Mouse (Mus musculus): ENCODE results near the gene Gfral. TPM values are rescaled to one million over a fixed set of nuclear protein-coding genes. Genes with fewer than 3 reads are reported as not detected.
A peak's percentile ranks its signal among the peaks of the same experiment; 100 is the strongest.

The Gfral gene
- total and polyA plus RNA-seq, 3 experiments = not detected

GRCm38 (mm10) chr9:76230400-76230799 lies 16.9 kb upstream of the Gfral start:
- DNase-seq (ENCODE audit: extremely low read depth) = peak; percentile 19
- in situ Hi-C loops (cut with MboI; ENCODE audit: low pct_ligation_motif_present, low pct_unique_long_range_greater_than_20kb, low sequenced_read_pairs) (loop anchor here (25.0 kb wide), 1 partner anchor 468 kb away; no protein-coding TSS in a partner anchor), dilution Hi-C loops (cut with MboI; ENCODE audit: extremely low pct_ligation_motif_present, extremely low pct_unique_long_range_greater_than_20kb, low sequenced_read_pairs) (no loop called here)
- Histone ChIP-seq H3K9ac (ENCODE audit: insufficient read depth, low read depth) (no peak overlapping the region), H3K9me3 (replicated peaks; ENCODE audit: low read length) (no peaks in the 10 kb centered on the region), H3K4me3 (replicated peaks in 1 of 3; ENCODE audit: low read depth in 2 of 3, low read length in 2 of 3, poor library complexity in 1 of 3) (no peak overlapping the region), H3K4me1 (ENCODE audit: control insufficient read depth in 1 of 2, insufficient read depth in 2 of 2) (peaks cover 0 to 8% of the 10 kb centered on the region in 2 experiments; a peak in 1 of 4 replicates), H3K79me2 (replicated peaks; ENCODE audit: control insufficient read depth, extremely low read depth, insufficient read depth, poor library complexity, severe bottlenecking) (no peaks in the 10 kb centered on the region), H3K4me2 (ENCODE audit: insufficient read depth, low read depth, poor library complexity, severe bottlenecking) (0 out of 2 replicates have a peak overlapping the region, but pooled peaks have one; percentile 3), H3K36me3 (replicated peaks in 1 of 2; ENCODE audit: control insufficient read depth in 1 of 2, insufficient read depth in 1 of 2, low read length in 1 of 2) (no peaks in the 10 kb centered on the region), H3K27ac (ENCODE audit: insufficient read depth, low read depth) (no peak overlapping the region), H3K27me3 (replicated peaks) (no peaks in the 10 kb centered on the region)
- TF ChIP-seq MYC (IDR thresholded peaks at IDR 0.05; ENCODE audit: low read depth, low read length) = peak; percentile 45; the same call in 1 of the 2 replicates
- 0 out of 2 replicates have a peak, but pooled peaks have one; percentile 64 for TF ChIP-seq MAX (IDR thresholded peaks at IDR 0.05; ENCODE audit: low read length)
- no peak for TF ChIP-seq CTCF (conservative IDR thresholded peaks at IDR 0.05 in 1 of 2, IDR thresholded peaks at IDR 0.05 in 1 of 2; ENCODE audit: low read depth in 2 of 2, low read length in 2 of 2)
- no peak for TF ChIP-seq USF1 (IDR thresholded peaks at IDR 0.05; ENCODE audit: low read depth, low read length)
- no peak for TF ChIP-seq ELF1 (IDR thresholded peaks at IDR 0.05; ENCODE audit: low read depth, low read length)
- no peak for TF ChIP-seq POLR2A (IDR thresholded peaks at IDR 0.05; ENCODE audit: low read depth, low read length)

- dilution Hi-C loops (cut with MboI; ENCODE audit: extremely low pct_ligation_motif_present, extremely low pct_unique_long_range_greater_than_20kb, low sequenced_read_pairs) (no loop called here), in situ Hi-C loops (cut with MboI; ENCODE audit: low pct_ligation_motif_present, low pct_unique_long_range_greater_than_20kb, low sequenced_read_pairs) (no loop called here)
- H3K4me2 ChIP-seq (ENCODE audit: insufficient read depth, low read depth, poor library complexity, severe bottlenecking) = no peak overlapping the region
- no peaks in the 10 kb centered on the region for H3K36me3 ChIP-seq (replicated peaks in 1 of 2; ENCODE audit: control insufficient read depth in 1 of 2, insufficient read depth in 1 of 2, low read length in 1 of 2)
- no peak overlapping the region for H3K27ac ChIP-seq (ENCODE audit: insufficient read depth, low read depth)
- no peak overlapping the region for H3K4me3 ChIP-seq (replicated peaks in 1 of 3; ENCODE audit: low read depth in 2 of 3, low read length in 2 of 3, poor library complexity in 1 of 3)
- H3K27me3 ChIP-seq (replicated peaks) = no peaks in the 10 kb centered on the region
- TF ChIP-seq USF2 (conservative IDR thresholded peaks at IDR 0.05; ENCODE audit: low read depth, low read length) = no peak
- TF ChIP-seq TBP (conservative IDR thresholded peaks at IDR 0.05; ENCODE audit: low read depth, low read length) = no peak
- TF ChIP-seq ZMIZ1 (IDR thresholded peaks at IDR 0.05; ENCODE audit: low read depth, low read length) = no peak
- no peak for TF ChIP-seq USF1 (IDR thresholded peaks at IDR 0.05; ENCODE audit: low read depth, low read length)
- no peak for TF ChIP-seq E2F4 (IDR thresholded peaks at IDR 0.05; ENCODE audit: insufficient replicate concordance, low read depth, low read length)
- no peak for TF ChIP-seq JUN (IDR thresholded peaks at IDR 0.05; ENCODE audit: insufficient read depth, low read depth, low read length)
- TF ChIP-seq MEF2A (IDR thresholded peaks at IDR 0.05; ENCODE audit: borderline replicate concordance, low read depth, low read length) = no peak
- no peak for TF ChIP-seq KAT2A (IDR thresholded peaks at IDR 0.05; ENCODE audit: insufficient replicate concordance, low read length)
- no peak for TF ChIP-seq PAX5 (IDR thresholded peaks at IDR 0.05; ENCODE audit: low read length)
- TF ChIP-seq CTCF (conservative IDR thresholded peaks at IDR 0.05 in 1 of 2, IDR thresholded peaks at IDR 0.05 in 1 of 2; ENCODE audit: low read depth in 2 of 2, low read length in 2 of 2) = no peak
- TF ChIP-seq UBTF (IDR thresholded peaks at IDR 0.05; ENCODE audit: low read depth, low read length) = no peak
- TF ChIP-seq CHD2 (IDR thresholded peaks at IDR 0.05; ENCODE audit: low read length) = no peak
- TF ChIP-seq JUND (conservative IDR thresholded peaks at IDR 0.05; ENCODE audit: low read depth, low read length) = no peak
- TF ChIP-seq CHD1 (IDR thresholded peaks at IDR 0.05; ENCODE audit: low read depth, low read length) = no peak
- TF ChIP-seq SMC3 (IDR thresholded peaks at IDR 0.05; ENCODE audit: low read depth, low read length) = no peak
- no peak for TF ChIP-seq NELFE (IDR thresholded peaks at IDR 0.05; ENCODE audit: low read depth, low read length)
- no peaks in the 10 kb centered on the region for H3K4me1 ChIP-seq (ENCODE audit: control insufficient read depth in 1 of 2, insufficient read depth in 2 of 2)
- no peaks in the 10 kb centered on the region for H3K79me2 ChIP-seq (replicated peaks; ENCODE audit: control insufficient read depth, extremely low read depth, insufficient read depth, poor library complexity, severe bottlenecking)
- DNase-seq (ENCODE audit: extremely low read depth) = no peak
- H3K9me3 ChIP-seq (replicated peaks; ENCODE audit: low read length) = no peaks in the 10 kb centered on the region
- no peak overlapping the region for H3K9ac ChIP-seq (ENCODE audit: insufficient read depth, low read depth)
These were observed 3.9 kb upstream of the Gfral start for GRCm38 (mm10) chr9:76217178-76217975.
